Mouse (Mus musculus) embryonic facial prominence, embryonic 15.5 days (tissue): Measurements from ENCODE around the gene Sfn. TPM values are rescaled to one million over a fixed set of nuclear protein-coding genes. Genes with fewer than 3 reads are reported as not detected.
A peak's percentile ranks its signal among the peaks of the same experiment; 100 is the strongest.

Experiments
- ATAC-seq: fragments of 200-750 bp; cut with Nextera tagmentation; 2 replicates; pipeline ENCODE4 v1.8.0; 2017; ENCODE audit warnings: low read depth, moderate TSS enrichment; ENCODE audit not compliant: insufficient number of reproducible peaks, low FRiP score, low TSS enrichment
- H3K27ac ChIP-seq: fragments of 300-500 bp; sonication (generic); replicated peaks from 2 replicates; pipeline ENCODE4 v1.5.1; 2015; ENCODE audit warnings: mild to moderate bottlenecking, inconsistent platforms
- H3K27me3 ChIP-seq: fragments of 300-500 bp; sonication (generic); 2 replicates; pipeline ENCODE4 v1.6.1; 2015; ENCODE audit warnings: inconsistent platforms
- H3K36me3 ChIP-seq: fragments of 300-500 bp; sonication (generic); 2 replicates; pipeline ENCODE4 v1.6.1; 2015; ENCODE audit warnings: mild to moderate bottlenecking, inconsistent platforms
- H3K4me1 ChIP-seq: fragments of 300-500 bp; sonication (generic); 2 replicates; pipeline ENCODE4 v1.6.1; 2015; ENCODE audit warnings: inconsistent platforms
- H3K4me2 ChIP-seq: fragments of 300-500 bp; sonication (generic); replicated peaks from 2 replicates; pipeline ENCODE4 v1.6.1; 2015; ENCODE audit warnings: mild to moderate bottlenecking, inconsistent platforms
- H3K4me3 ChIP-seq: fragments of 300-500 bp; sonication (generic); replicated peaks from 2 replicates; pipeline ENCODE4 v1.5.1; 2015; ENCODE audit warnings: mild to moderate bottlenecking, inconsistent platforms
- H3K9ac ChIP-seq: fragments of 300-500 bp; sonication (generic); 2 replicates; pipeline ENCODE4 v1.6.1; 2015; ENCODE audit warnings: inconsistent platforms
- H3K9me3 ChIP-seq: fragments of 300-500 bp; sonication (generic); replicated peaks from 2 replicates; pipeline ENCODE4 v1.6.1; 2016; ENCODE audit warnings: inconsistent platforms
- WGBS: fragments of 180-500 bp; shearing (Covaris S2); methylation state at CpG from one replicate; pipeline ENCODE4 v1.1.7; 2015; 5-methylcytosine and 5-hydroxymethylcytosine counted together
- polyA plus RNA-seq: library from polyadenylated mRNA; unstranded; fragments of >200 nt; fragmentation: Nextera tagmentation; extraction: Ambion mirVana; gene quantifications from 2 replicates; pipeline ENCODE4 v1.2.1, GENCODE M21; 2015

The Sfn gene
- polyA plus RNA-seq, 1 experiment from 2014 or later: 362 TPM

DNA sequence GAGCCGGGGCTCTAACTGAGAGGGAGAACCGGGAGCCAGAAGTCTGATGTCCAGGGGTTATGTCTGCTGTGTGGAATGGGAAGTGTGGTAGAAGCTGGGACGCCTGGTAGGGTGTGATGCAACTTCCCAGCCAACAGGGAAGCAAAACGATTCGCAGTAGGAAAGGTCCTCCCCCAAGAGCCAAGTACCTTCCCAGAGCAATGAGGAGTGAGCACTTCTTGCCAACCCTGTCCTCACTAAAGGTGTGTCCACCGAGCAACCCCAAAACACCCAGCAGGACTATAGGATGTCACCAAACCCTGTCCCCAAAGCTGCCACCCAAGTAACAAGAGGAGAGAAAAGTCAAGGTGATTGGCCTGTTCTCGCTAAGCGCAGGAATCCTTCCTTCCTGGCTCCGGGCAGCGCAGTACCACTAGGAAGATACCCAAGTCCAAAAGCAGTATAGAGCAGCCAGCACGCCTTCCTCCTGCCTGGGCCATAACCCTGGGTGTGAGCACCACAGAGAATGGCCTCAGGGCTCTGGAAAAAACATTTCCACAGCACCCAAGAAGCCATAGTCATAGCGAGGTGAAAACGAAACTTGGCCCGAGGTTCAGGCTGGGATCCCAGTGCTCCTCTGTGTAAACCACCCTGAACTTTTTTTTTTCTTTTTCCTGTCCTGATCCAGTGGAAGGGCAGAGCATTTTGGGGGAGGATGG lies 29.3 kb upstream of the Sfn start:
- H3K9me3 ChIP-seq: no peaks in the 10 kb centered on the region
- peaks cover 25% of the 10 kb centered on the region for H3K4me1 ChIP-seq
- no peaks in the 10 kb centered on the region for H3K27me3 ChIP-seq
- H3K4me3 ChIP-seq: peak overlapping the region; percentile 77
- 75% methylated on average over 14 of the region's 14 CpGs for WGBS
- no peak overlapping the region for H3K9ac ChIP-seq
- peak overlapping the region; percentile 75 for H3K4me2 ChIP-seq
- no peak for ATAC-seq
- no peak overlapping the region for H3K27ac ChIP-seq
- H3K36me3 ChIP-seq: peaks cover 9% of the 10 kb centered on the region

DNA sequence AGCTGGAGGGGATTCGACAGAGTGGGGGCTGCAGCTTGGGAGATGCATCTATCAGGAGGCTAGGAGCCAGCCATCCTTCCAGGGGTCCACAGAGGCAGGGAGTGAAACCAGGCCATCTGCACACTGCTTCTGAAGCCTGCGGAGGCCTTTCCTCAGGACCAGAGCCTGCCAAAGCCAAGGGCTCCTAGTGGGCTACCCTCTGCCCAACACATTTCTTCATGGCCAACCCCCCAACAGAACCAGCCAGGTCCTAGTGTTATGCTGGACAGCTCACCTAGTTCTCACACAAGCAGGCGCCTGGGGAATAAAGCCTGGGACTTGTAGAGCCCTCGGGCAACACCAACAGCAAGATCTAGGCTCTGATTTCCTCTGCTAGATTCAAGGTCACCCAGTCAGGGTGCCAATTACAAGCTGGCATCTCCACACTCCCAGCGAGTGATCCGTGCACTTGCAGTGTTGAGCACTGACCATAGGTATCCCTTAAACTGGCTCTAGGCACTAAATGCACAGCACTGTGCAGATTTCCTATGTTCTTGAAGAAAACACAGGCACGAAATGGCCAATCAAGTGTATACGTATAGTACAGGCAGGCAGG lies 28.5 kb upstream of the Sfn start:
- Histone ChIP-seq H3K36me3 (peaks cover 17% of the 10 kb centered on the region), H3K27me3 (no peaks in the 10 kb centered on the region), H3K4me3 (no peak overlapping the region), H3K9ac (no peak overlapping the region), H3K27ac (no peak overlapping the region), H3K9me3 (no peaks in the 10 kb centered on the region), H3K4me1 (peaks cover 25% of the 10 kb centered on the region), H3K4me2 (no peak overlapping the region)
- ATAC-seq: no peak
- WGBS: 85% methylated on average over 8 of the region's 8 CpGs

DNA sequence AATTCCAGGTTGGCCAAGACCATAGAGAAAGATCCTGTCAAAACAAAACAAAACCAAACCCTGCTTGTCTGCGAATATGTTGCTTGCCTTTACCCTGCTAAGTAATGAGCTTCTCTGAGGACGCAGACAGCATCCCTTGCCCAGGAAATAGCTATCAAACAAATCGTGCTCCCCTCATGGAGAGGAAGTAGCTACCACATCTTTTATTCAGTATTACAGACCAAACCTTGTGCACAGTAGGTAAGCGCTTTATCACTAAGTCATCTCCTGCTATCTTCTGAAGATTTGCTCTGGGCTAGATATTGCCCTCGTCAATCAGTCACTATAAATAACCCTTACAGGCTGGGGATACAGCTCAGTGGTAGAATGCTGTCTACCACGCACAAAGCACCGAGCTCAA lies 27.2 kb upstream of the Sfn start:
- H3K36me3 ChIP-seq: peaks cover 27% of the 10 kb centered on the region
- no peak for ATAC-seq
- H3K9me3 ChIP-seq: no peaks in the 10 kb centered on the region
- H3K4me3 ChIP-seq: no peak overlapping the region
- H3K27ac ChIP-seq: no peak overlapping the region
- WGBS: 84% methylated on average over 7 of the region's 7 CpGs
- H3K4me1 ChIP-seq: peaks cover 25% of the 10 kb centered on the region
- no peak overlapping the region for H3K4me2 ChIP-seq
- H3K27me3 ChIP-seq: no peaks in the 10 kb centered on the region
- H3K9ac ChIP-seq: no peak overlapping the region

DNA sequence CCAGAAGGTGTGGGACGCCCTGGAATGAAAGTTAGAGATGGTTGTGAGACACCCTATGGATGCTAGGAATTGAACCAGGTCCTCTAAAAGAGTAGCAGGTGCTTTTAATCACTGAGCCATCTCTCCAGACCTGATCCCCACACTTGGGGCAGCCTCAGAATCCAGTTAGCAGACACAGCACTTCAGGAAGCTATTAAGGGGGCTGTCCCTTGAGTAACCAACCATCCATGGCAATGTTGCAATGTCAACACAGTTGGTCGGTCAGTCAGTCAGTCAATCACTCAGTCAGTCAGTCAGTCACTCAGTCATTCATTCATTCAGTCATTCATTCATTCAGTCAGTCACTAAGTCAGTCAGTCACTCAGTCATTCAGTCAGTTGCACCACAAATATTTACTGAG lies 26.5 kb upstream of the Sfn start:
- no peaks in the 10 kb centered on the region for H3K27me3 ChIP-seq
- H3K9ac ChIP-seq: no peak overlapping the region
- WGBS: 65% methylated on average over 2 of the region's 2 CpGs

DNA sequence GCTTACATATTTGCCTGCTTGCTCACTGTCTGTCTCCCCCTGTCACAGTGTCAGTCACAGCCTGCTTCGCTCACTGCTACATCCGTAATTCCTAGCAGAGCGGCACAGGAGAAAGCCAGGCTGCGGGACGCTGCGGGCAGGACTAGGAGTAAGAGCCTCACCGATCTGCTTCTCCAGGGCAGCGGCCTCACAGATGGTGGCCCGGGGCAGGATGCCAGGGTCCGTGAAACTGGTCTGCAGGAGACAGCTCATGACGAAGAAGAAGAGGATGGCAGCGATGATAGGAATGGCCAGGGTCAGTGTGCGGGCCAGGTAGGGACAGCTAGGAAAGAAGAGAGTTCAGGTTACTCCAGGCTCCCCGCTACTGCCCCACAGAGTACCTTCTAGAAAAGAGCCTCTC lies 25.1 kb upstream of the Sfn start:
- Histone ChIP-seq H3K4me3 (no peak overlapping the region), H3K9me3 (no peaks in the 10 kb centered on the region), H3K27ac (no peak overlapping the region), H3K4me2 (no peak overlapping the region), H3K9ac (no peak overlapping the region), H3K27me3 (no peaks in the 10 kb centered on the region), H3K36me3 (peaks cover 34% of the 10 kb centered on the region), H3K4me1 (peaks cover 14% of the 10 kb centered on the region)
- 88% methylated on average over 14 of the region's 14 CpGs for WGBS
- no peak for ATAC-seq

More for the DNA sequence above, 26.5 kb upstream of the Sfn start:
- Histone ChIP-seq H3K4me1 (peaks cover 22% of the 10 kb centered on the region), H3K9me3 (no peaks in the 10 kb centered on the region), H3K4me3 (no peak overlapping the region), H3K36me3 (peaks cover 33% of the 10 kb centered on the region), H3K4me2 (no peak overlapping the region), H3K27ac (no peak overlapping the region)
- ATAC-seq: no peak

DNA sequence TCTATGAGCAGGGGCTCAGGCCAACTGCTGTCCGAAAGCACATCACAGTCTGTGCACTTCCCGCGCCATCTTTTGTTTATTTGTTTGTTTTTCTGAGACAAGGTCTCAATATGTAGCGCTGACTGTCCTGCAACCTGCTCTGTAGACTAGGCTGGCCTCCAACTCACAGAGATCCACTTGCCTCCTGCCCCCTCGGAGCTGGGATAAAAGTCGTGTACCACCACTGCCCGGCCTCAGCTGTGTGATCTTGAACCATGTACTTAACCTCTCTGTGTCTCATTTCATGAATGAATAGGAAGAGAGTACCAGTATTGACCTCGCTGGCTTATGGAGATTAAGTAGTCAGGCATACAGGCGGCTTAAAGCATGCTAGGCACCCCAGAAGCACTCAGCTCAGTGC lies 24.7 kb upstream of the Sfn start:
- H3K4me1 ChIP-seq: peaks cover 10% of the 10 kb centered on the region
- H3K27ac ChIP-seq: no peak overlapping the region
- 88% methylated on average over 9 of the region's 9 CpGs for WGBS
- no peak overlapping the region for H3K4me3 ChIP-seq
- no peaks in the 10 kb centered on the region for H3K27me3 ChIP-seq
- peaks cover 37% of the 10 kb centered on the region for H3K36me3 ChIP-seq
- H3K4me2 ChIP-seq: no peak overlapping the region
- ATAC-seq: no peak
- H3K9ac ChIP-seq: no peak overlapping the region
- no peaks in the 10 kb centered on the region for H3K9me3 ChIP-seq

DNA sequence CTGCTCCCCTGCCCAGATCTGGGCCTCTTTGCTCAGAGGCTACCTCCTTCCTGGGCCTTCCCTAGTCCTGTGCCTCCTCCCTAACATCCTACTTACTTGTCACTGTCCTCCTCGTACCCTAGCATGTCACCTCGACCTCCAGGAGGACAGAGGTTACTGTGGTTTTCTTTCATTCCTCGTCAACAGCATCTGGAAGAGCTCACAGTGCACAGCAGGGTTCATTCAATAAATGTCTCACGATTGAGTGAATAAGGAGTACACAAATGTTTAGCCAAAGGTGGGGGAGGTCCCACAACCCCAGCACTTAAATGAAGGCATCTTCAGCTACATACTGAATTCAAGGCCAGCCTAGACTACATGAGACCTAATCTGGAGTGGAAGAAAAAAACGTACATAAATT lies 24.3 kb upstream of the Sfn start:
- H3K4me3 ChIP-seq: no peak overlapping the region
- H3K9me3 ChIP-seq: no peaks in the 10 kb centered on the region
- H3K4me2 ChIP-seq: no peak overlapping the region
- no peaks in the 10 kb centered on the region for H3K27me3 ChIP-seq
- no peak overlapping the region for H3K9ac ChIP-seq
- H3K36me3 ChIP-seq: peaks cover 40% of the 10 kb centered on the region
- ATAC-seq: no peak
- peak overlapping the region; percentile 48; the same call in 1 of the 2 replicates for H3K27ac ChIP-seq
- WGBS: 53% methylated on average over 5 of the region's 5 CpGs
- peaks cover 6% of the 10 kb centered on the region for H3K4me1 ChIP-seq

DNA sequence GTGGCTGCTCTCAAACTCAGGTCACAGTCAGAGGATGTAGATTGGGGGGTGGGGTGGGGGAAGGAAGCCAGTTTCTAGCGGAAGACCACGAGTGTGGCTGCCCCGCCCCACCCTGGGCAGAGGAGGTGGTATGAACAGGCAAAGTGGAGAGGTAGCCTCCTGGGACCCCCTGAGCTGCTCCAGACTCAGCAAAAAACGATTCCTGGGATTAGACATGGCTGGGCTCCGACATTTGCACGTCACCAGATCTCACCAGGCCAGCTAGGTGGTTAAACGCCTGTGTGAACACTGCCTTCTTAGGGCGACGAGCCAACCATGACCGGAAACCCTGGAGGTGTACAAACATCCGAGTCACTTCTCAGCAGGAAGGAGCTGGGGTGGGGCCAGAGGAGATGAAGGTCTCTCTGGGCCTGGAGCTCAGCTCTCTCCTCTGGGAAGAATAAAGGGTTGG lies 23.7 kb upstream of the Sfn start:
- H3K9me3 ChIP-seq: no peaks in the 10 kb centered on the region
- H3K4me1 ChIP-seq: 0 out of 2 replicates have a peak, but pooled peaks cover under 1% of the 10 kb centered on the region
- 0 out of 2 replicates have a peak overlapping the region, but pooled peaks have one; percentile 11 for H3K27ac ChIP-seq
- H3K27me3 ChIP-seq: no peaks in the 10 kb centered on the region
- H3K9ac ChIP-seq: no peak overlapping the region
- peaks cover 45% of the 10 kb centered on the region for H3K36me3 ChIP-seq
- 51% methylated on average over 11 of the region's 11 CpGs for WGBS
- H3K4me3 ChIP-seq: no peak overlapping the region
- ATAC-seq: no peak
- H3K4me2 ChIP-seq: no peak overlapping the region

DNA sequence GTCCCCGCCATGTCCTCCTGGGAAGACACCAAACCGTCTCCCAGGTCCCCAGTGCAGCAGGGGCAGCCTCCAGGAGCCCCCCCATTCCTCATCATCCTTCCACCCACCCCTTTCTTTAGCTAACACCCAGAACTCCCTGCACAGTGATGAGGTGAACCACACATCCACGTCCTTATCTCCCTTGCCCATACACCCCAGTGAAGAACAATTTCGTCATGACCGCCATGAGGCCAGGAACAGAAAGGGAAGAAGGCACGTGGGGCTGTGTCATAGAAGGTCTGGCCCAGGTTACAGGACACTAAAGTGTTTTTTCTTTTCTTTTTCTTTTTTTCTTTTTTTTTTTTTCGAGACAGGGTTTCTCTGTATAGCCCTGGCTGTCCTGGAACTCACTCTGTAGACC lies 22.9 kb upstream of the Sfn start:
- no peak overlapping the region for H3K27ac ChIP-seq
- no peak overlapping the region for H3K4me2 ChIP-seq
- no peaks in the 10 kb centered on the region for H3K27me3 ChIP-seq
- no peak overlapping the region for H3K4me3 ChIP-seq
- H3K36me3 ChIP-seq: peaks cover 48% of the 10 kb centered on the region
- no peak for ATAC-seq
- H3K9ac ChIP-seq: no peak overlapping the region
- no peaks in the 10 kb centered on the region for H3K4me1 ChIP-seq
- WGBS: 86% methylated on average over 7 of the region's 7 CpGs
- no peaks in the 10 kb centered on the region for H3K9me3 ChIP-seq

DNA sequence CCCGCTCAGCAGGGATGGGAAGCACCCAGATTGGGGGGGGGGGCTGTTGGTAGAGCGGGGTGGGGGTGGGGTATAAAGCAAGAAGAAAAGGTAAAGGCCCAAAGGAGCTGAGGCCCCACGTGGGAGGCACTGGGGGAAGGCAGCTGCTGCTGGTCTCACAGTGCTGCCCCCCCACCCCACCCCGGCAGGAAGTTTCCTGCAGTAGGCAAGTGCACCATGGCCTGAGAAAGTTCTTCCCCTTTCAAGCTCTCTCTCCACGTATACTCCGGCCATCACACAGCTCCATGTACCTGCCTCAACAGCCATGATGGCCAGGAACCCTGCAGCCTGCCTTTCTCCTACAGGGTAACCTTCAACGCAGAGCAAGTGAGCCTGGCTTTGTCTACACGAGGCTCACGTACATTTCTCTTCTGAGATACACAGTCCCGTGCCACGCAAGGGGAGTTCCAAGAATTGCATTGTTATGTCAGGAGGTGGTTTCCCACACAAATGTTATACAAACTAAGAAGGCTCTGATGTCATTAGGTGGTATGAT lies 20.3 kb upstream of the Sfn start:
- H3K9ac ChIP-seq: no peak overlapping the region
- H3K9me3 ChIP-seq: no peaks in the 10 kb centered on the region
- no peak overlapping the region for H3K4me3 ChIP-seq
- WGBS: 82% methylated on average over 11 of the region's 11 CpGs
- no peaks in the 10 kb centered on the region for H3K27me3 ChIP-seq
- H3K4me2 ChIP-seq: no peak overlapping the region
- no peaks in the 10 kb centered on the region for H3K4me1 ChIP-seq
- no peak overlapping the region for H3K27ac ChIP-seq
- ATAC-seq: no peak
- peaks cover 59% of the 10 kb centered on the region for H3K36me3 ChIP-seq

DNA sequence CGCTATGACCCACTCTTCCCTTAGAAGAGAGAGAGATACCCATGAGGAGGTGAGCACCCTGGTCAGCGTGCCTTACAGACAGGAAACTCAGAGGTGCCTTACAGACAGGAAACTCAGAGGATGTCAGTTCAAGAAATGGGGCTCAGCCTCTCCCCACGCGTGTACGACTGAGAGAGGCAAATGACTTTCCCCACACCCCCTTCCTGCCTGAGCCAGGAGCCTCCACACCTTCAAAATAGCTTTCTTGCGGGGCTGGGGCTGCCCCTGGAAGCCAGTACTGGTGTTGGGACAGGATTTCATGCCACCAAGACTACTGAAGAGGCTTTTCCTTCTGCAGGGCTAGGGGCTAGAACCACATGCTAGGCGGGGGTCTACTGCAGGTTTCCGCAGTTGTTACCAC lies 18.7 kb upstream of the Sfn start:
- H3K9me3 ChIP-seq: no peaks in the 10 kb centered on the region
- no peak for ATAC-seq
- no peaks in the 10 kb centered on the region for H3K4me1 ChIP-seq
- H3K27me3 ChIP-seq: no peaks in the 10 kb centered on the region
- no peak overlapping the region for H3K9ac ChIP-seq
- H3K4me3 ChIP-seq: no peak overlapping the region
- no peak overlapping the region for H3K4me2 ChIP-seq
- no peak overlapping the region for H3K27ac ChIP-seq
- peaks cover 47% of the 10 kb centered on the region for H3K36me3 ChIP-seq
- 78% methylated on average over 8 of the region's 8 CpGs for WGBS
